Mouse (Mus musculus): ENCODE results near the gene March7.

DNA sequence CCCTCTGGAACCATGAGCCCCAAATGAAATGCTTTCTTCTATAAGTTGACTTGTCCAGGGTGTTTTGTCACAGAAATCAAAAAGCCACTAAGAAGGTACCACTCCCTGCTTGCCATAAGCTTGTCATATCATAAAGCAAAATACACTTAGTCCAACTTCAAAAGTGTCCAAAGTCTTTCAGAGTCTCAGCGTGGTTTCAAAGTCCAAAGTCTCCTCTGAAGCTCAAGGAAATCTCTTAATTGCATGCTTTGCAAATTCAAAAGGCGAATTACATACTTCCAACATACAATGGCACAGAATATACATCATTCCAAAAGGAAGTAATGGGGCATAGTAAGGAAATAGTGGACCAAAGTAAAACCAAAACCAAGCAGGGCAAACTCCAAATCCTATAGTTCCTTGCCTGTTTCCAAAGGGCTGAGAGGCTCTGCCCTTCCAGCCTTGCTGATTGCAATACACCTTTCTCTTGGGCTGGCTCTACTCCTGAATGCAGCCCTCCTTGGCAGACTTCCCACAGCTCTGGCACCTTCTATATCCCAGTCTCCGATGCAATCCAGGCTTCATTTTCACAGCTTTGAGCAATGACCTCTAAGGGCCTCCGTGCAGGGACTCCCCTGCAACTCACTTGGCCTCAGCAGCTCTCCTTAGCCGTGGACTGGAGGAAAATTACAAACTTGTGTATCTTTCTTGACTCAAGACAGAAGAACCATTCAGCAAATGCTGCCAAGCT is 51.1 kb downstream of the March7 start:
- TF ChIP-seq CTCF (IDR thresholded peaks at IDR 0.05; ENCODE audit: low read depth) (no peak), EP300 (IDR thresholded peaks at IDR 0.05; ENCODE audit: low read depth) (no peak)
